Mouse (Mus musculus) heart, adult 18-20 months (tissue): Measurements from ENCODE around the gene Klhl31. TPM values are rescaled to one million over a fixed set of nuclear protein-coding genes. Genes with fewer than 3 reads are reported as not detected.

Source experiments
- DNase-seq, 2 experiments: peaks; one replicate each; pipeline ENCODE4 v3.0.0; 2021 to 2022; ENCODE audit warnings: mixed read lengths in 1 of 2
- total RNA-seq, 2 experiments: library from RNA; stranded (reverse); gene quantifications; 2 replicates each; pipeline ENCODE4 v1.2.3; 2021

Klhl31 gene
- total RNA-seq, 2 experiments from 2014 or later = 112 to 126 TPM

DNA sequence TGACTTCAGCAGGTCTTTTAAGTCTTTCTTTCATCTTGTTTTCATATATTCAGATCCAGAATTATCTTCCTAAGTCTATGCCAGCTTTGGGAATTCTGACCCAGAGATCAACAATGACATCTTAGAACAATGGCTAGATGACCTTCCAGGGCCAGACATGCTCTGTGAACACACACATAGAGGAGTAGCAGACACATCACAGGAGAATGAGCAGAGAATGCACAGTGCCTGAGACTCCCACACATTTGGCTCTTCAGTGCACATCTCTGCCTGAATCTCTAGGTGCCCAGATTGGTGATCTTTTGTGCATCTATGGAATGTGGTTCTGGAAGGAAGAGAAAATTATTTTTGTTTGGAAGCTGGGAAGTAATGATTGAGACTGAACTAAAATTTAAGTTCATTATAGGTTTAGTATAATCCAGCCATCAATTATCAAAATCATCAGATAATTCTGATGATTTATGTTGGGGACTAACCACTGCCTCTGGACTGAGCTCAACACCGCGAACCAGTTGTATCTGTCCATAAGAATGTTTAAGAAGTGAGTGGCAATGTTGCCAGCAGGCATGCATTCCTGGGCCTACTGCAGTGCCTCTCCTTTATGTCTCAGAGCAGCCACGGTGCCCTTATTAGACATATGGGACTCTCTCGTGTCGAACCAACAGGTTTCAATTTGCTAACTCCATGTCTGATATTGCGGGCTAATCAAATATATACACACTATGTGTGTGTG lies 12.8 kb upstream of the Klhl31 start:
- no peak for DNase-seq

DNA sequence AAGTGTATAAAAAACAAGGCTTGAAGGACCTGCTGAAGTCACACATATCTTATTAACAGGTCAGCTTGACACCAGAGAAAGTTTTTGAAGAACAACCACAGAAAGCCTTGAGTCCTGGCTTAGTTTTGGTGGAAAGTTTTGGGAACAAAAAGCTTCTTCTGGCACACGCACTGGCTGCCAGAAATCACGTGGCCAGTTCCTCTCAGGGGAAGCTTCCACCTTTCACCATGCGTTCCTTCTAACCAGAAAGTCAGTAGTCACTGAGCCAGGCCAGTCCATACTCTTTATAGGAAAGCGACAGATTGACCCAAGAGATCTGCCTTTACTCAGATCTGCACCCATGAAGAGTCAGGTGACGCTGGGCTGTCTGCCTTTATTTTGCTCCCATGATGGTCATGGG lies 12.1 kb upstream of the Klhl31 start:
- DNase-seq = no peak

DNA sequence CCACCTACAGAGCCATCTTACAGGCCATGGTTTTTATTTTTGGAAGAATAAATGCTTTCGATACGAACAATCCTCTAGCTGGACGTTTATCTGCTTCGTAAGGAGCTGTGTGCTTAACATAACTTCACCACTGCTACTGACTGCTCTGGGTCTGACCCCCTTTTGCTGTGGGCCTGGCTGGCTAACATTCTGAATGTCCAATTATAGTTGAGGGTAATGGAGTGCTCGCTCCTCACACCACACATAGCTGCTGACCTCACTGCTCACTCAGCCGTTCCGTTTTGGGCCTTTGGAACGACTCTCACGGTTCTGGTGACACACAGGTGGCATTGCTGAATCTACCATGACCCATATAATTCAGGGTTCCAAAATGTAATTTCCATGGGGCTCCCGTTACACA lies 7.6 kb upstream of the Klhl31 start:
- peak; percentile 57 to 66 for DNase-seq

DNA sequence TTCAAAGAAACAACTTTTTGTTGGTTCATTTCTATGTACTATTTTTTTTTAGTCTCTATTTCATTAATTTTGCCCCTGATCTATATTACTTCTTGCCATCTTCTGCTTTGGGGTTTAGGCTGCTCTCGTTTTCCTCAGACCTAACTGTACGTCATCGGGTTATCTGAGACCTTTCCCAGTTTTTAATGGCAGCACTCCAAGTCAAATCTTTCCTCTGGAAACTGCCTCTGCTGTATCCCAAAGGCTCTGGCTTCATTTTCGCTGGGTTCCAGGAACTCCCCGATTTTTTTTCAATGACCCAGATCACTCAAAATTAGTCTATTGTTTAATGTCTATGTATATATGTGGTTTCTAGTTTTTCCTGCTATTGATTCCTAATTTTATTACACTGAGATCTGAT lies 6.6 kb upstream of the Klhl31 start:
- peak in 1 of 2 experiments; percentile 39 for DNase-seq

DNA sequence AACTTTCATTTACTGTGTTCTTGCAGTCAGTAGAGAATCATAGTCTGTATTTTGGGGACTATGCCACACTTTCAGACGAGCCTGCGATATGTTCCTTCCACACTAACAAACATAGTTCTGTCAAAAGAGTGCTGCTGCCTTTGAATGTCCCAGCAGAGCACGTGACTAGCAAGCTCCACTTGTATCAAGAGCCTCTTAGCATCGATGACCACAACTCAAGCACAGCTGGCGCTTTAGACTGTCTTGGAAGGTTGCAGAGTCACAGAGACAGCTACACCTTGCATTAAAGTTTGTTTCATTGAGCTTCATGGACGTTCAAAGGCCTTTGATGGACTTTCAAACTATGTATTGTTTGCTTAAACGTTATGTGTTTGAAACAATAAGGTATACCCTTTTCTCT lies 5.5 kb upstream of the Klhl31 start:
- peak in 1 of 2 experiments; percentile 17 for DNase-seq

DNA sequence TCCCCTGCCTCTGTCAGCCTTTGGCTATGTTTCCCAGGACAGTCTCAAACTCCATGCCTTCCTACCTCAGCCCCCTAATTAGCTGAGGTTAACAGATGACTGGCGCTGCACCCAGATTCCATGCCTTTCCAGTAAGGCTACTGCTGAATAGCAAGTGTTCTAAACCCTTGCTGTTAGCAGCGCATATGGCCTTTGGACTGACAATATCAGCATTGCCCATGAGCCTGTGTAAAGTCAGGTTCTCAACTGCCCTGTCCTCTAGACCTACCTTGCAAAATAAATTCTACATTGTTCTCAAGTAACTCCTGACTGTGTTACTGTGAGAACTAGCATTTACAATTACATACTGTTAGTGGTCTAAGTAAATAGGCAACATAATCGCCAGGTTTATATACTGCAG lies 3.9 kb upstream of the Klhl31 start:
- no peak for DNase-seq

DNA sequence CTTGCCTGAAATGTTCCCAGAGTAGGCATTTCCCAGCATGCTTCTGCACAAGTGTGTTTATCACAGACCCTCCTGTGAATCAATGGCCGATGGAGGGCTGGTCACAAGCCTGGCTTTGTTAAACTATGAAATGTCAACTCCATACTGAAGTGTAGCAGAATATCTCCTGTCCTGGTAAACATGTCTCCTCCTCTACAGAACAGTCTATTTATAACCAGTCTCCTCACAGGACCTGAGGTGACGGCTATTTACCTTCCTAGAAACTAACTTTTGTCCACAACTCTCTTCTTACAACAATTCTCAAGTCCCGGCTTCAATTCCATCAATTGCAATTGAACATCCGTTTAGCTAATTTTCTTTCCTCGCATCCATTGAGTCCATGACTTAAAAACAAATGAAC lies 297 bp upstream of the Klhl31 start:
- peak in 1 of 2 experiments; percentile 45 for DNase-seq

DNA sequence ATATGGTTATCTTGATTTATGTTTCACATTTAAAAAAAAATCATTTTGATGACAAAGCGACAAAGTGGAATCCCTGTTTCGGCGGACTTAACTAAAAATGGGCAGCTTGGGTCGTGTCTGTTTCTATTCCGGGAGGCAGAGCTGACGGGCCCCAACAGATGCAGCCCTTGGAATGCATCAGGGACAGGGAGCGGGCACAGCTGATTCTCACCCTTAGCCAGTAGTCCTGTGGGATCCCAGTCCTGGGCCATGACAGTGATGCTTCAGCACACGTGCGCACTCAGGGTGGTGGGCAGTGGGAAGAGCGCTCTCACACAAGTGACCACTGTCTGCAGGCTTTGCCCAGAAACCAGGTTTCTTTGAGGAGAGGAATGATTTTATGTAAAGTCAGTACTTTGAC lies 1.1 kb downstream of the Klhl31 start:
- peak in 1 of 2 experiments; percentile 32 for DNase-seq

DNA sequence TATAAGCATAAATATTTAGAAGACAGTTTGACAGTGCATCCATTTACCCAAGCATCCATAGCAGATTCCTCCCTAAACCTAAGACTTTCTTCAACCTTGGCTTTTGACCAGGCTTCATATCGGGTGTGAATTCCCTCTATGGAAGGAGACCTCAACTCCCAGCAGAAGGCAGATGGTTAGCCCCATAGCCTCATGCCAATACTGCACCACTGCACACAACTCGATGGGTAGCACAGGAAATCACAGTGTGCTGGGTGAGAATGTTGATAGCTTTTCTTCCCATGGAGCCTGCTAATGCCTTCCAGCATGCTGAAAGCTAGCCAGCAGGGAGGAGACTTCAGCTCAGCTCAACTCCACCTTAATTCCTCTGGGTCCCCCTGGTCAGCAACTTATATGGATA lies 8.9 kb downstream of the Klhl31 start:
- DNase-seq = no peak

DNA sequence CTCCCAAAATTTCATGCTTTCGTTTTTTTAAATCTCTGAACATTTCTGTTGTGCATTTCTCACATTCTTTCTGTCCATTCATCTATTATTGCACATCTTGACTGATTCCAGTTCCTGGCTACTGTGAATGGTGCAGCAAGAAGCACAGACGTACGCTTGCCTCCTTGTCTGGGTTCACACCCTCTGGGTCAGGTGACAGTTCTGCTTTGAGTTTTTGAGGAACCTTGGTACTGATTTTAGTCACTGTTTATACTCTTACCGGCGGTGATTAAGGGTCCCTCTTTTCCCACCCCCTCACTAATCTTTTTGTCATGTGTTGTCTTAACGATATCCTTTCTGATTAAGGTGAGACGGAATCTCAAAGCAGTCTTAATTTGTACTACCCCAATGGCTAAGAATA lies 15.5 kb downstream of the Klhl31 start:
- no peak for DNase-seq

DNA sequence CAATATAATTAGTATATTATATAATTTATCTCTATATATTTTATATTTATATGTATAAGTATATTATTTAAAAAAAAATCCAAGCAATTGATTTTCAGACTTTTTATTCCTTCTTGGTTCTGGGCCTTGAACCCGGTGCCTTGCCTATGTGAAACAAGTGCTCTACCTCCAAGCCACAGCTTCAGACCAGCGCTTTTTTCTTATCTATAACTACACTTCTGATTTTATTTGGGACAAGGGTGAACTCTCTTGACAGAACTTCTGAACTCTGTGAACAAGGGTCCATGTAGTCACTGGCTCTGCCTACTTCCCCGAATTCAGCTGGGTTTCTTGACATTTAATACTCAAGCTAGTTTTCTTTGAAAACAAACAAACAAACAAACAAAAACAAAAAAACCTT lies 17.6 kb downstream of the Klhl31 start:
- no peak for DNase-seq

DNA sequence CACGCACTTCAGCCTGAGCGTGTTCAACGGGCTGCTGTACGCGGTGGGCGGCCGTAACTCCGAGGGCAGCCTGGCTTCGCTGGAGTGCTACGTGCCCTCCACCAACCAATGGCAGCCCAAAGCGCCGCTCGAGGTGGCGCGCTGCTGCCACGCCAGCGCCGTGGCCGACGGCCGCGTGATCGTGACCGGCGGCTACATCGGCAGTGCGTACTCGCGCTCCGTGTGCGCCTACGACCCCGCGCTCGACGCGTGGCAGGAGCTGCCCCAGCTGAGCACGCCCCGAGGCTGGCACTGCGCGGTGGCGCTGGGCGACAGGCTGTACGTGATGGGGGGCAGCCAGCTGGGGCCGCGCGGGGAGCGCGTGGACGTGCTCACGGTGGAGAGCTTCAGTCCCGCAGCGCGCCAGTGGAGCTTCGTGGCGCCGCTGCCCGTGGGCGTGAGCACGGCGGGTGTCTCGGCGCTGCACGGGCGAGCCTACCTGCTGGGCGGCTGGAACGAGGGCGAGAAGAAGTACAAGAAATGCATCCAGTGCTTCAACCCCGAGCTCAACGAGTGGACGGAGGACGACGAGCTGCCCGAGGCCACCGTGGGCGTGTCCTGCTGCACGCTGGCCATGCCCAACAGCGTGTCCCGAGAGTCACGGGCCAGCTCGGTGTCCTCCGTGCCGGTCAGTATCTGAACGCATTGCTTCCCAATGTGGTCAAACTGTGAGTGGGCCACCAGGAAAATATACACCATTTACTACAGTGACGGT lies 19.1 kb downstream of the Klhl31 start:
- DNase-seq = peak; percentile 24 to 65

DNA sequence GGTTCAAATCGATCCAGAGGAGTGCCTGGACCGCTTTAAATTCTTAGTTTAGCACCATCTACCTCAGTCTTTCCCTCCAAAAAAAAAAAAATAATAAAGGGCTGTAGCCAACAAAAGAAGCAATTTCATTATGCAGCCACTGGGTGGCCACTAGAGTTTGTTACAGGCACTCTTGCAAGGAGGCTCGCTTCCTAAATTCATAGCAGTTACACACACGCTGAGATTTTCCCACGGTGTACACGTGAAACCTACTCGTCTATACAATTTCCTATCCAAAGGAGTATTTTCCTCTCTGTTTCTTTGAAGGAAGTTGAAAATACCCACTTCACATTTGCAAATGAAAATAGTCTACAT lies 19.6 kb downstream of the Klhl31 start:
- peak in 1 of 2 experiments; percentile 58 for DNase-seq

DNA sequence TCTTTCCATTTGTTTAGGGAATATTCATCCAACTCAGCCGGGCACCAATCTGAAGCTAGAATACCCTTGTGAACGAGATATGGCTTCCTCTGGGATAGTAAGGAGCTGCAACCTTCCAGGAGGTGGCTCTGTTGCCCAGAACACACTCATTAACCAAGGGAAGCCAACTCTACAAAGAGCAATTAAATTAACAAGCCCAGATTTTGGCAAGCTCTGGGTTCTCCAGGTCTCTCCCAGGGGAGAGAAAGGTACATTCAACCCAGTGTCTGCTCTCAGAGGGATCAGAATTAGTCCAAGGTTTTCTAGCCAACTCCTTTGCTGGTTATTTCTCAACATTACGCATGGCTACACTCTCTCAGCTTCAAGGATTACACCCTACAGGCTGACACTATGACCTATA lies 26.6 kb downstream of the Klhl31 start:
- DNase-seq = peak; percentile 9 to 21

DNA sequence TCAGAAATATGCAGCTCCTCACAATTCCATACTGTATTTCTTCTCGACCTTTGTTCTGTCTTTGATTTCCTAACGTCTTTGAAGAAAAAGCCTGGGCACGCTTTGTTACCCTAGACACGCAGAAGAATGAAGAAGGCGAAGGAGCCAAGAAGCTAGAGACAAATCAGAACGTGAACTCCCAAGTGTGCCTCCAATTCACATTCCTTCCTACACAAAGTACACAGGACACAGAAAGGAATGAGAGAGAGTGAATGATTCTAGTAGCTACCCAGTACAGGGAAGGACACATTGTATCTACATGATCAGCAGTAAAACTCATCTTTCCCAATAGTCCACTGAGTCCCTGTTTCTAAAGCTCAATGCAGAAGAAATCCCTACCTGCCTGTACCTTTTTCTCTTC lies 33.8 kb downstream of the Klhl31 start:
- no peak for DNase-seq

DNA sequence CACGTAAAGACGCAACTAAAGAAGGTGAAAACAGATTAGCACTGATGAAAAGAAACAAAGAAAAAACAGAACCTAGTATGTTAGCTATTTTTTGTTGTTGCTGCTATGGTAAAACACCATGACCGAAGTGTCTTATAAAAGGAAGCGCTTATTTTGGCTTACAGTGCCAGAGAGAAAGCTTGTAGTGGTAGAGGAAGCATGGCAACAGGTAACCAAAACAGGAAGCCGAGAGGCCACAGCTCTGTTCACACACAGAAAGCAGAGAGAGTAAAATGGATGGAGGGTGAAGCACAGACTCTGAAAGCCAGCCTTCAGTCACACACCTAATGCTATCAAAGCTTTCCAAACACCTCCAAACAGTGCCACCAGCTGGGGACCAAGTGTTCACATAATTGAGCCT lies 34.7 kb downstream of the Klhl31 start:
- DNase-seq = no peak

DNA sequence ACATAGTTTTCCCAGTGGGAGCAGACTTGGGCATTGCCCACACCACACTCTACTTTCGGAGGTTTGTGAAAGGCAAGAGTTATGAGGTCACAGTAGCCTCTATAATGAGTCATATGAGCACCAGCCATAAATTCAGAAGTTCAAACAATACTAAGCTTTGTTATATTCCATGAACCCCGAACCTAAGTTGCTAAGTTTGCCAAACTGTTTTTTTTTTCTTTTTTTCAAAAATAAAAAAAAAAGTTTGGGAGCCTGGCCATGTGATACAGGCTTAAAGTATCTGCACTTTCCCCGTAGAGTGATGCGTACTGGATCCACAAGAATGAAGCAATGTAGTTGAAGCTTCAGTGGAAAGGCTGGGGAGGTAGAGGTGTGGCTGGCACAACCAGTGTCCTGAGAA lies 36.9 kb downstream of the Klhl31 start:
- DNase-seq = no peak

DNA sequence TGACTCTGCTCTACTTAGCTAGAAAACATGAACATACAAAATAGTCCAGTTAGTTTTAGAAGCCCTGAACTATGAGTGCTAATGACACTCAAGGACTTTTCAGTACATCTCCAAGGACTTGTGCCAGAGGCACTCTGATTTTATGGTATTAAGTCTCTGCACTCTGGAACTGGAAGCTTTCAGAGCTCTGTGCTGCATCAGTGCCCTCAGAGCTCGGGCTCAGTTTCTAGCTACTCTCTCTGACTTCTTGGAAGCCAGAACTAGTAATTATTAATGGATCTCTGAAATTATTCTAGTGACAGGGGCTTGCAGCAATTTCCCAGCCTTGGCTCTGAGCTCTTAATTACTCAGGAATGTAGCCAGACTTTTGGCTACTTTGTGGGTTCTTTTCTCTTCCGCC lies 37.7 kb downstream of the Klhl31 start:
- DNase-seq = no peak

DNA sequence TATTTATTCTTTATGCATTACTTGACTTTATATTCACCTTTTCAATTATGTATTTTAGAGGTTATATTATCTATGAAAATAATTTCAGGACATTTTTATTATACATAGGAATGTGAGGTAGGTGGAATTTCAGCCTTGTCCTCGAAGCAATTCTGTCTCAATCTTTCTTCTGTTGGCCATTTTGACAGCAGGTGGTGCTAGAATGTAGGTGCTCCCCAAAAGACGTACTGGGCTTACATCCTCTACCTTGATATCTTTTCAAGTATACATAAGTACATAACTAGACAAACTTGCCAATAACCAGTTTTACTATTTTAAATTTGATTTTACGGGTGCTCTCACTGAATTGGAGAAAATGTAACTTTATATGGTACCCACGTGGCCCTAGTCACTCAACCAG lies 48.6 kb downstream of the Klhl31 start:
- no peak for DNase-seq

DNA sequence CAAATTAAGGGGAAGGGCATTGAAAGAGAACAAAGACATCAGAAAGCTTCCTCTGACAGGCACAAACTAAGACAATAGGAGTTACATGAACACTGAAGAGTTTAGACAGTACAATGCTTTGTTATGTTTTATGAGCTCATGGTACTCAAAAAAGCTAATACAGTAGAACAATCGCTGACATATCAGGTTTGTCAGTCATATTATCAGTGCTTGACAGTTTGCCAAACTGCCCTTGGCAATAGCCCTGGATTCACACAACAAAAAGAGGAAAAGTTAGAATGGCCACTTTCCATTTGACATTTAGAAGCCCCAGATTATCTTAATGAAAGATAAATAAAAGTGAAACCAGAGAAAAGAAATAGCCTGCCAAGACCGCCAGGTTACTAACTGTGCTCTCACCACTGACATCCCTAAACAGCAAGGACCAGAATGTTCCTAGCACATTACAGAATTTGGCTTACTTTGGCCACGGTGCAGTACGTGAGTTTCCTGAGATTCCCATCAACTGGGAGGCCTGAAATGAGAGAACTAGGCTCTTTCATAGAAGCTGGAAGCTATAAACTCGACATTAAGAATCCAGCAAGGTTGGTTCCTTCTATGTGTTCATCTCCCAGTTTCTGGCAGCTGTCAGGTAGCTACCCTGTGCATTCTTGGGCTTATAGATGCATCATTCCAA lies 49.7 kb downstream of the Klhl31 start:
- peak; percentile 33 to 34 for DNase-seq

DNA sequence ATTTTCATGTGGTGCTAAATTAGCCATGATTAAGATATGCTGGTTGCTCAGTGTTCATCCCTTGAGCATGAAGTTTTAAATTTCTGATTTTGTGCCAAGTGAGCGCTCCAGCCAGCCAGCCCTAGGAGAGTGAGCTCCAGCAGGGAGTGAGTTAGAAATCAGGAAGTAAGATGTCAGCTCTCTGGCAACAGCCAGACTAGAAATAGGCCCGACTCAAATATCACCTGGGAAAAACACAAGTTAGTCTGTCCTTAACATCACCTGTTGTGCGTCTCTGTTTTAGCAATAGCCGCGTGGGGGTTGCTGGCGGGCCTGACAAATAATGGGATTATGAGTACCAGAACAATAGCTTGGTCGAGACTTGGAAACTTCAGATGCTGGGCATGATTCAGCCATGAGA lies 56.4 kb downstream of the Klhl31 start:
- no peak for DNase-seq

DNA sequence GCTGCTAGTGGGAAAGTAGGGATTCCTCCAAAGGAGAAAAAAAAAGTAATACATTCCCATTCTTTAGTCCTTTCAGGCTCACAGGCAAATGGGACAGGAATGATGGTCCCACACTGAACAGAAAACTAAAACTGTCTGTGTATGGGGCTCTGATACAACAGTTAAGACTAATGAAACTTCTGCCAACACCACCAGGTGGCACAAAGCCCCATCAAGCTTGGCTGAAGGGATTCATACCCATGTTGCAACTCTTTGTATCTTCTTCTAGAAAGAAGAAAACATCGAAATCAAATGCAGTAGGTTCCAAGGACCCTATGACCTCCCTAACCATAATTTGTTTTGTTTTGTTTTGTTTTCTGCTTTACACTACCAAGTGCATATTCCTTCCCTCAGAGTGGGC lies 57.1 kb downstream of the Klhl31 start:
- no peak for DNase-seq

DNA sequence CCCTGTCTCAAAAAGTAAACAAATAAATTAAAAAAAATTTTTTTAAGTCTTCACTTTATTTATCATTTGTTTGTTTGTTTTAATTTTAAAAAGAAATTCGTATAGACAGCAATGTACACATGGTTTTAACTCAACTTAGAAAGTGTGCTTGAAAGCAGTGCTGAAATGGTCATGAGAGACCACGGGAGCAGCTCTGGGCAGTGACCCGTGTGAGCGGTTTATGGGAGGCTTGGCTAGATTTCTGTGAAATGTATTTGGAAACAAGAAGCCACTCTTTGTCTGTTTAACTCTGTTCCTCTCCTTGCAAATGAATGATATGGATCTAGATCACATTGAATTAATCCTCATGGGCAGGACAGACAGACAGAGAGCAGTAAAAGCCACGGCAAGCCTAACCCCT lies 59.3 kb downstream of the Klhl31 start:
- DNase-seq = no peak

DNA sequence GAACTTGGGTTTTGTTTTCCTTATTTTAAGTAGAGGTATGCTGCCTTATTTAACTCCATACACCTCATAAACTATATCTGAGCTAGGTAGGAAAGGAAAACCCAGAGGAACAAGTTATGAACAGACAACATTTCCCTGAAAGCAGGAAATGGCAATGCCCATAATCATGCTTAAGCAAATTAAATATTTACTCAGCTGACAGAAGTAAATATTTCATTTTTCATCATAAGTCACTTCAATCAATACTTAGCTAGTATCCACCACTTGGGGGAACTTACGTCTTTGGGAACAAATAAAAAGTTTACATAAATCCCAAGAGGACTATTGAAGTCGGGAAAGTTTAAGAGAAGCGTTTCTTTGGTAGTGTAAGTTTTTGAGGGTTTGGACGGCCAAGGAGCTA lies 67.2 kb downstream of the Klhl31 start:
- no peak for DNase-seq
